Mouse (Mus musculus): ENCODE measurements around the gene Trim32. TPM values are rescaled to one million over a fixed set of nuclear protein-coding genes. Genes with fewer than 3 reads are reported as not detected.

Trim32 gene
- 10 to 100 TPM; 23.6 to 36.2 TPM for total RNA-seq (2021)
- 36.6 and 45.0 TPM in 2 replicates for polyA plus RNA-seq (2012; rRNA removed)
- long read RNA-seq, transcript Trim32-202 (2 exons, 3,191 nt): minor isoform, 9 of 32 reads
- long read RNA-seq, transcript Trim32-201 (2 exons, 3,194 nt): major isoform, 19 of 32 reads
- long read RNA-seq, partial matches to known transcripts: 4 of 32 reads
- long read RNA-seq, other reads (novel, unspliced or antisense): 0 of 32 reads

DNA sequence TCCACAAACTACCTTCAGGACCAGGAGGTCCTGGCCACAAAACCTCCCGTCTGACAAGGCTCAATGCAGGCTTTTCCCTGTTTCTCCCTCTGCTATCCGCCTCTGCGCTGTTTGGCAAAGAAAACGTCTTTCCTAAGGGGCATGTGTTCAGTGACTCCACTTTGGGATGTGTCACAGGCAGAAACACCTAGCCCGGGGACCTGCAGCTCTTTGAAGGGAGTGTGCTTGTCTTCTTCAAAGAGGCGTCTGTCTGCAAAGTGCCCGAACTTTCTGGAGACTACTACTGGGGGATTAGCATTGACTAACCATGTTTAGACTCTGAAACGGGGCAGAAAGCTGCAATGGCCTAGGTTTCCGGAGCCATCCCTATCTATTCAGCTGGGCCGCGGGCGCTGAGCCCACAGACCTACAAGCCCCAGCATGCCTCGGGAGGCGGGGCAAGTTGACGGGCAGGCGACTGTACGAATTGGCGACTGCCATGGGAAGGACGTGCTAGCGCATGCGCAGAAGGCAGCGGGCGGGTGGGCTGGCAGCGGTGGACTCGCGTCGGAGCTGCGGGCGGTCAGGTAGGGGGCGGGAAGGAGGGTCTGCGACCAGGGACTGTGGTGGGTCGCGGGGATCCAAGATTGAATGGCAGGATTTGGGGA, at the start of gene Trim32:
Gene Trim32 (plus strand): TSS at position 483 of the 647 bp plus-strand sequence.
- peak; percentile 99 for DNase-seq

DNA sequence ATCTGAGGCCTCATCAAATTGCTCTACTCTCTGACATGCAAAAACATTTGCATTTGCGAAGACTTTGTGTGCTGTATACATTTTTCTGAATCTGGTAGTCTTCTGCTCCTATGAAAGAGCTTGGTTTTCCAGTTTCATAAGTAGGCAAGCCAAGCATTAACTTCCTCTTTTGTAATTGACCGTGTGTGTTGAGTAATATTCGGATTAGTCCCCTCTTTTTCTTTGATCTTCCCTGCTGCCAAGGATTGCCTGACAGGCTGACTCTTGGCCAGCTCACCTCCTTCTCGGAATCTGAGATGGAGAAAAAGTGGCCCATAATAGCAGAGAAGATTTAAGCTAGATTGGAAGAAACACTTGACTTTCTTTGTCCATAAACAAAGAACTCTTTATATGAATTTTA, 39.3 kb upstream of the Trim32 start:
- DNase-seq: peak; percentile 24

GRCm38 (mm10) chr4:65580254-65580653, 24.5 kb upstream of the Trim32 start:
- no peak for DNase-seq

GRCm38 (mm10) chr4:65586947-65587346, 17.8 kb upstream of the Trim32 start:
- DNase-seq: no peak

GRCm38 (mm10) chr4:65589780-65590179, 15.0 kb upstream of the Trim32 start:
- DNase-seq: no peak

GRCm38 (mm10) chr4:65594601-65595369, 10.0 kb upstream of the Trim32 start:
- peak; percentile 46 for DNase-seq

GRCm38 (mm10) chr4:65605151-65605702, 441 bp downstream of the Trim32 start:
- DNase-seq: no peak

DNA sequence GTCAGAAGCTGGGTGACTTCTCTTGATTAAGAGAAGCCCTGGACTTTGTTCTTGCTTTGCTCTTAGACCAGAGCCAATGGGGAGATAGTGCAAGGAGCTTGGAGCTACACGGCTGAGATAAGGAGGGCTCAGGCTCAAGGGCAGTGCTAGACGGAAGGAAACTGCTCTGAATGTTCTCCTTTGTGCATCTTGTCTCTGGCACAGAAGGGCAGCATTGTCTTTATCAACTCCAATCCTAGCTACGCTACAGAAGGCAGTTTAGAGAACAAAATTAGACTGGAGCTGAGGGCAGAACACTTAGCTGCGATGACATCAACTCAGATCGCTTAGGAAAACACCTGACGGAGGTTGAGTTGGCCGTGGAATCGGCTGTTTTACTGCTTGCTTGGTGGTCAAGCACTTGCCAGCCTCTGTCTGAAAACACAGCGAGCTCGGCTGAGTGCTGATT, 2.4 kb downstream of the Trim32 start:
- DNase-seq: no peak

- DNase-seq: no peak
Measured at GRCm38 (mm10) chr4:65608112-65608511, 3.3 kb downstream of the Trim32 start.

- no peak for DNase-seq
Measured at GRCm38 (mm10) chr4:65610329-65610728, 5.5 kb downstream of the Trim32 start.

- no peak for DNase-seq
Measured at GRCm38 (mm10) chr4:65610896-65611295, 6.1 kb downstream of the Trim32 start.

GRCm38 (mm10) chr4:65613135-65613534, 8.3 kb downstream of the Trim32 start:
- no peak for DNase-seq

DNA sequence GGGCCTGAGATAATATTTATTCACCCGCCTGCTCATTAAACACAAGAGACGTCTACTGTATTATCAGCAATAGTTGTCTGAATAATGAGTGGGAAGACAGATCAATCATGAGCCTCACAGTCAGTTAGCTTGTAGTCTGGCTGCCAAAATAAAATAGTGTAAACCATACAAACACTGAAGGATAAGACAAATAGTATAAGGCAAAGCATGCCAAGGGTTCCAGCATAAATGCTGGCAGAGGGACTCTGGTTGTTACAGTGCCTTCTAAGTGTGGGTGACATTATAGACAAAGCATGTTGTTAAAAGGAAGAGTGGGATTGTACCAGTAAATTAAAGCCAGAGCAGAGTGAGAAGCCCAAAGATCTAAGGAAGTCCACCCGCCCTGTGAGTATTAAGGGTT, 15.3 kb downstream of the Trim32 start:
- DNase-seq: no peak

DNA sequence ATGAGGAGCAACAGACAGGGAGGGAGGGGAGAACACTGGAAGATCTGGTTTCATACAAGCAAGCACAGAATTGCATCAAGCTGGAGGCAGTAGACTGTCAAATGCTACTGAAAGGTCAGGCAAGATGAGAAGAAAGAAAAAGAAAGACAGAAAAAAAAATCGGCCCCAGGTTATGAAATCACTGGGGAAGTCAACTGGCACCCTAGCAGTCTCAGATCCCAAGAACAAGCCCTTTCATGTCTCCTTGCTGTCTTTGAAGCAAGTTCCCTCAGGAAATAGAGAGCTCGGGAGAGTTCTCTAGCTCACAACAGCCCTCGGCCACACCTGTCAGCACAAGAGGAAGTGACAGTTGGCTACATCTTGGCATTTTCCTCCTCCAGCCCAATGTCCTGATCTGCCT, 33.4 kb downstream of the Trim32 start:
- DNase-seq: no peak

- no peak for DNase-seq
Measured at GRCm38 (mm10) chr4:65642611-65643010, 37.8 kb downstream of the Trim32 start.

DNA sequence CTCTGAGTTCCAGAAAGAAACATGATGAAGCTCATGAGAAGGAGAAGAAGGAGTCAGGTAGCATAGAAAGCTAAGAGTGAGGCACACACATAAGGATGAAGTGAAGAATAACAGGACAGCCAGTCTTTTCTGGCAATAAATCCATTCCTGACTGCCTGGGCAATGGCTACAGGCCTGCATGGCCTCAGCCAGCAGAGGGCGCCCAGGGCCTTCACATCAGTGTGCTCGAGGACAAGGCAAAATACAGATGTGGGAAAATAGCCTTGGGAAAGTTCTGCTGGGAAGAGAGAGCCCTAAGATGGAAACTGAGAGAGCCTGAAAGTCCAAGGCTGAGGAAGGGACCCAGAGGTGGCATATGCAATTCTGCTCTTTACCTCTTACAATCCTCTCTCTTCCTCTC, 49.9 kb downstream of the Trim32 start:
- peak; percentile 72 for DNase-seq

GRCm38 (mm10) chr4:65663176-65663575, 58.4 kb downstream of the Trim32 start:
- no peak for DNase-seq

Data from adrenal gland, adult 2 months (tissue).